Mouse (Mus musculus) neural tube, embryonic 14.5 days (tissue): ENCODE results near the gene Mfn2. TPM values are rescaled to one million over a fixed set of nuclear protein-coding genes. Genes with fewer than 3 reads are reported as not detected.

Source experiments
- ATAC-seq: fragments of 200-750 bp; cut with Nextera tagmentation; 2 replicates; pipeline ENCODE4 v1.8.0; 2017; ENCODE audit warnings: low read depth, mild to moderate bottlenecking, moderate TSS enrichment, moderate library complexity
- H3K27ac ChIP-seq: fragments of 300-500 bp; sonication (generic); 2 replicates; pipeline ENCODE4 v1.5.1; 2014; ENCODE audit warnings: low read depth, mild to moderate bottlenecking, control low read depth, low read length, moderate library complexity, mixed read lengths
- H3K27me3 ChIP-seq: fragments of 300-500 bp; sonication (generic); 2 replicates; pipeline ENCODE4 v1.6.1; 2014; ENCODE audit warnings: low read length; ENCODE audit not compliant: control insufficient read depth, insufficient read depth
- H3K36me3 ChIP-seq: fragments of 300-500 bp; sonication (generic); 2 replicates; pipeline ENCODE4 v1.6.1; 2014; ENCODE audit warnings: low read length, mixed read lengths; ENCODE audit not compliant: control insufficient read depth, insufficient read depth
- H3K4me1 ChIP-seq: fragments of 300-500 bp; sonication (generic); 2 replicates; pipeline ENCODE4 v1.6.1; 2014; ENCODE audit warnings: low read length; ENCODE audit not compliant: control insufficient read depth, insufficient read depth
- H3K4me2 ChIP-seq: fragments of 300-500 bp; sonication (generic); 2 replicates; pipeline ENCODE4 v1.6.1; 2014; ENCODE audit warnings: mild to moderate bottlenecking, low read depth, low read length, control low read depth
- H3K4me3 ChIP-seq: fragments of 300-500 bp; sonication (generic); 2 replicates; pipeline ENCODE4 v1.5.1; 2014; ENCODE audit warnings: low read depth, low read length, control low read depth, mixed read lengths
- H3K9ac ChIP-seq: fragments of 300-500 bp; sonication (generic); replicated peaks from 2 replicates; pipeline ENCODE4 v1.6.1; 2014; ENCODE audit warnings: low read depth, mild to moderate bottlenecking, control low read depth, low read length, mixed read lengths
- H3K9me3 ChIP-seq: fragments of 300-500 bp; sonication (generic); 2 replicates; pipeline ENCODE4 v1.6.1; 2016; ENCODE audit warnings: low read length; ENCODE audit not compliant: control insufficient read depth
- WGBS: fragments of 180-500 bp; shearing (Covaris S2); extraction: QIAGEN DNeasy Blood & Tissue Kit; methylation state at CpG from one replicate; pipeline ENCODE4 v1.1.7; 2014; 5-methylcytosine and 5-hydroxymethylcytosine counted together
- polyA plus RNA-seq: library from polyadenylated mRNA; unstranded; fragments of >200 nt; fragmentation: Nextera tagmentation; extraction: Ambion mirVana; gene quantifications from 2 replicates; pipeline ENCODE4 v1.2.1, GENCODE M21; 2014

Mfn2 gene
- polyA plus RNA-seq, 1 experiment from 2014 or later = 72.1 TPM

GRCm38 (mm10) chr4:147900452-147900851 lies 4.1 kb downstream of the Mfn2 start:
- Histone ChIP-seq H3K4me1 (peaks cover 9% of the 10 kb centered on the region; the same call in 1 of the 2 replicates), H3K27me3 (no peaks in the 10 kb centered on the region), H3K4me2 (no peak overlapping the region), H3K27ac (no peak overlapping the region), H3K4me3 (no peak overlapping the region), H3K36me3 (peaks cover 43% of the 10 kb centered on the region), H3K9me3 (no peaks in the 10 kb centered on the region), H3K9ac (no peak overlapping the region)
- ATAC-seq = no peak
- WGBS = 89% methylated on average over 7 of the region's 7 CpGs

- no peak overlapping the region for H3K9ac ChIP-seq
- WGBS = 92% methylated on average over 3 of the region's 3 CpGs
- H3K4me2 ChIP-seq = no peak overlapping the region
These were observed 7.2 kb downstream of the Mfn2 start for GRCm38 (mm10) chr4:147897348-147897747.

GRCm38 (mm10) chr4:147896411-147896810 lies 8.1 kb downstream of the Mfn2 start:
- no peaks in the 10 kb centered on the region for H3K4me1 ChIP-seq
- 67% methylated on average over 1 of the region's 1 CpGs for WGBS
- peaks cover 54% of the 10 kb centered on the region for H3K36me3 ChIP-seq
- no peak overlapping the region for H3K27ac ChIP-seq
- H3K4me2 ChIP-seq = no peak overlapping the region
- no peak for ATAC-seq
- no peak overlapping the region for H3K4me3 ChIP-seq
- H3K27me3 ChIP-seq = no peaks in the 10 kb centered on the region
- no peaks in the 10 kb centered on the region for H3K9me3 ChIP-seq
- H3K9ac ChIP-seq = no peak overlapping the region

More at GRCm38 (mm10) chr4:147897348-147897747, 7.2 kb downstream of the Mfn2 start:
- no peak overlapping the region for H3K27ac ChIP-seq
- ATAC-seq = no peak
- H3K4me1 ChIP-seq = no peaks in the 10 kb centered on the region
- no peaks in the 10 kb centered on the region for H3K27me3 ChIP-seq
- no peaks in the 10 kb centered on the region for H3K9me3 ChIP-seq
- peaks cover 54% of the 10 kb centered on the region for H3K36me3 ChIP-seq
- H3K4me3 ChIP-seq = no peak overlapping the region

- Histone ChIP-seq H3K4me1 (no peaks in the 10 kb centered on the region), H3K27ac (no peak overlapping the region), H3K36me3 (peaks cover 57% of the 10 kb centered on the region), H3K27me3 (no peaks in the 10 kb centered on the region), H3K9me3 (no peaks in the 10 kb centered on the region), H3K4me3 (no peak overlapping the region), H3K4me2 (no peak overlapping the region), H3K9ac (no peak overlapping the region)
- no peak for ATAC-seq
- WGBS = 94% methylated on average over 4 of the region's 4 CpGs
These were observed 8.6 kb downstream of the Mfn2 start for GRCm38 (mm10) chr4:147895815-147896330.

- no peak for ATAC-seq
- Histone ChIP-seq H3K27me3 (no peaks in the 10 kb centered on the region), H3K4me1 (no peaks in the 10 kb centered on the region), H3K4me2 (no peak overlapping the region), H3K9me3 (no peaks in the 10 kb centered on the region), H3K4me3 (no peak overlapping the region), H3K27ac (no peak overlapping the region), H3K9ac (no peak overlapping the region), H3K36me3 (peaks cover 62% of the 10 kb centered on the region)
- 90% methylated on average over 6 of the region's 6 CpGs for WGBS
These were observed 14.2 kb downstream of the Mfn2 start for GRCm38 (mm10) chr4:147890341-147890740.

GRCm38 (mm10) chr4:147888237-147888636 lies 16.3 kb downstream of the Mfn2 start:
- Histone ChIP-seq H3K4me3 (no peak overlapping the region), H3K9ac (no peak overlapping the region), H3K4me1 (no peaks in the 10 kb centered on the region), H3K4me2 (no peak overlapping the region), H3K36me3 (peaks cover 60% of the 10 kb centered on the region), H3K27me3 (no peaks in the 10 kb centered on the region), H3K27ac (no peak overlapping the region), H3K9me3 (no peaks in the 10 kb centered on the region)
- 90% methylated on average over 4 of the region's 4 CpGs for WGBS
- no peak for ATAC-seq

- WGBS = 95% methylated on average over 7 of the region's 7 CpGs
- no peak for ATAC-seq
- Histone ChIP-seq H3K4me1 (no peaks in the 10 kb centered on the region), H3K9me3 (no peaks in the 10 kb centered on the region), H3K9ac (no peak overlapping the region), H3K4me2 (no peak overlapping the region), H3K36me3 (peaks cover 70% of the 10 kb centered on the region), H3K4me3 (no peak overlapping the region), H3K27ac (no peak overlapping the region), H3K27me3 (no peaks in the 10 kb centered on the region)
These were observed 17.2 kb downstream of the Mfn2 start for GRCm38 (mm10) chr4:147887277-147887676.

GRCm38 (mm10) chr4:147886158-147886557 lies 18.3 kb downstream of the Mfn2 start:
- 95% methylated on average over 12 of the region's 12 CpGs for WGBS
- no peak overlapping the region for H3K4me3 ChIP-seq
- no peaks in the 10 kb centered on the region for H3K4me1 ChIP-seq
- no peak overlapping the region for H3K9ac ChIP-seq
- H3K4me2 ChIP-seq = no peak overlapping the region
- H3K27me3 ChIP-seq = no peaks in the 10 kb centered on the region
- ATAC-seq = no peak
- no peaks in the 10 kb centered on the region for H3K9me3 ChIP-seq
- no peak overlapping the region for H3K27ac ChIP-seq
- peaks cover 77% of the 10 kb centered on the region for H3K36me3 ChIP-seq

GRCm38 (mm10) chr4:147884138-147884537 lies 20.4 kb downstream of the Mfn2 start:
- Histone ChIP-seq H3K4me2 (no peak overlapping the region), H3K4me1 (no peaks in the 10 kb centered on the region)
- ATAC-seq = no peak

More at GRCm38 (mm10) chr4:147884138-147884537, 20.4 kb downstream of the Mfn2 start:
- no peak overlapping the region for H3K9ac ChIP-seq
- H3K27ac ChIP-seq = no peak overlapping the region
- H3K36me3 ChIP-seq = peaks cover 72% of the 10 kb centered on the region
- no peaks in the 10 kb centered on the region for H3K27me3 ChIP-seq
- WGBS = 82% methylated on average over 3 of the region's 3 CpGs
- H3K9me3 ChIP-seq = no peaks in the 10 kb centered on the region
- no peak overlapping the region for H3K4me3 ChIP-seq
